Mouse (Mus musculus): Measurements from ENCODE around the gene Tbxa2r. TPM values are rescaled to one million over a fixed set of nuclear protein-coding genes. Genes with fewer than 3 reads are reported as not detected.

The Tbxa2r gene
- total RNA-seq (2014; rRNA removed) (0.37 and 0.81 TPM in 2 replicates), polyA plus RNA-seq (2012; rRNA removed) (3.8 and 4.0 TPM in 2 replicates)

DNA sequence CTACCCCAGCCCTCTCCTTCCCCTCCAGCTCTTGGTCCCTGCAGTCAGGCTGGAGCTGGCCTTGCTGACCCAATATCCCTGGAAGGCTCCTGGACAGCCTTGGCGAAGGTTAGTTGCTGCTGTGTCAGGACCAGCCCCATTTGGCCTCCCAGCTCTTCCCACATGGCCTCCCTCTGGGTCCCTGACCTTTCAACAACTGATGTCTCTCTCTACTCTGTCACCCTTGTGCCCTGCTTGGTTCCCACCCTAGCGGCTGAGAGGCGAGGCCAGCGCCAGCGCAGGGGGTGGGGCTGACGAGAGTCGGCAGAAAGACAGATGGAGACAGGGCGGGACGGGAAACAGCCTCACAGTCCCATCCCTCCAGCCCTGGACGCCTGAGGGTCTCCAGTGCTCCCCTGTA lies at the start of gene Tbxa2r:
Tbxa2r (plus strand) TSS at position 346 of the 400 bp plus-strand sequence.
- Histone ChIP-seq H3K79me2 (ENCODE audit: control insufficient read depth, insufficient read depth, low read length) (no peaks in the 10 kb centered on the region), H3K9ac (ENCODE audit: low read depth, low read length) (peak within 1 kb of the TSS; percentile 52), H3K4me3 (ENCODE audit: insufficient read depth, low read depth, low read length) (peak within 1 kb of the TSS; percentile 40; the same call in 1 of the 2 replicates), H3K4me1 (ENCODE audit: control insufficient read depth, insufficient read depth, low read length) (no peaks in the 10 kb centered on the region; the same call in 1 of the 2 replicates), H3K27ac (replicated peaks; ENCODE audit: insufficient read depth, low read depth, low read length) (peak within 1 kb of the TSS; percentile 61), H3K27me3 (ENCODE audit: control insufficient read depth, insufficient read depth, low read length) (no peaks in the 10 kb centered on the region), H3K36me3 (ENCODE audit: control insufficient read depth, insufficient read depth, low read length) (peaks cover 7% of the 10 kb centered on the region)
- WGBS: 40% methylated on average over 10 of the region's 10 CpGs
- no peak for TF ChIP-seq CTCF (IDR thresholded peaks at IDR 0.05; ENCODE audit: low read depth, low read length)
- 0 out of 2 replicates have a peak, but pooled peaks have one; percentile 23 for TF ChIP-seq POLR2A (IDR thresholded peaks at IDR 0.05; ENCODE audit: extremely low read depth, insufficient read depth, low read length)
- no peak for DNase-seq (ENCODE audit: extremely low read depth, low read depth, low spot score)

GRCm38 (mm10) chr10:81279496-81279895 lies 49.0 kb upstream of the Tbxa2r start:
- Histone ChIP-seq H3K4me1 (ENCODE audit: control insufficient read depth, insufficient read depth, low read length) (no peaks in the 10 kb centered on the region), H3K27ac (replicated peaks; ENCODE audit: insufficient read depth, low read depth, low read length) (no peak overlapping the region), H3K79me2 (ENCODE audit: control insufficient read depth, insufficient read depth, low read length) (no peaks in the 10 kb centered on the region), H3K9ac (ENCODE audit: low read depth, low read length) (no peak overlapping the region), H3K4me3 (ENCODE audit: insufficient read depth, low read depth, low read length) (no peak overlapping the region), H3K27me3 (ENCODE audit: control insufficient read depth, insufficient read depth, low read length) (no peaks in the 10 kb centered on the region), H3K36me3 (ENCODE audit: control insufficient read depth, insufficient read depth, low read length) (peaks cover 2% of the 10 kb centered on the region; the same call in 1 of the 2 replicates)
- 79% methylated on average over 10 of the region's 10 CpGs for WGBS
- TF ChIP-seq CTCF (IDR thresholded peaks at IDR 0.05; ENCODE audit: low read depth, low read length) (no peak), POLR2A (IDR thresholded peaks at IDR 0.05; ENCODE audit: extremely low read depth, insufficient read depth, low read length) (no peak)
- no peak for DNase-seq (ENCODE audit: extremely low read depth, low read depth, low spot score)

GRCm38 (mm10) chr10:81284189-81284588 lies 44.3 kb upstream of the Tbxa2r start:
- DNase-seq (ENCODE audit: extremely low read depth, low read depth, low spot score): no peak
- no peak overlapping the region for H3K4me3 ChIP-seq (ENCODE audit: insufficient read depth, low read depth, low read length)
- peaks cover 2% of the 10 kb centered on the region; the same call in 1 of the 2 replicates for H3K36me3 ChIP-seq (ENCODE audit: control insufficient read depth, insufficient read depth, low read length)
- no peaks in the 10 kb centered on the region for H3K27me3 ChIP-seq (ENCODE audit: control insufficient read depth, insufficient read depth, low read length)
- WGBS: 90% methylated on average over 6 of the region's 6 CpGs
- peaks cover 19% of the 10 kb centered on the region; the same call in 1 of the 2 replicates for H3K79me2 ChIP-seq (ENCODE audit: control insufficient read depth, insufficient read depth, low read length)
- TF ChIP-seq CTCF (IDR thresholded peaks at IDR 0.05; ENCODE audit: low read depth, low read length): no peak
- no peak overlapping the region for H3K27ac ChIP-seq (replicated peaks; ENCODE audit: insufficient read depth, low read depth, low read length)
- H3K9ac ChIP-seq (ENCODE audit: low read depth, low read length): no peak overlapping the region
- peaks cover 11% of the 10 kb centered on the region; the same call in 1 of the 2 replicates for H3K4me1 ChIP-seq (ENCODE audit: control insufficient read depth, insufficient read depth, low read length)

DNA sequence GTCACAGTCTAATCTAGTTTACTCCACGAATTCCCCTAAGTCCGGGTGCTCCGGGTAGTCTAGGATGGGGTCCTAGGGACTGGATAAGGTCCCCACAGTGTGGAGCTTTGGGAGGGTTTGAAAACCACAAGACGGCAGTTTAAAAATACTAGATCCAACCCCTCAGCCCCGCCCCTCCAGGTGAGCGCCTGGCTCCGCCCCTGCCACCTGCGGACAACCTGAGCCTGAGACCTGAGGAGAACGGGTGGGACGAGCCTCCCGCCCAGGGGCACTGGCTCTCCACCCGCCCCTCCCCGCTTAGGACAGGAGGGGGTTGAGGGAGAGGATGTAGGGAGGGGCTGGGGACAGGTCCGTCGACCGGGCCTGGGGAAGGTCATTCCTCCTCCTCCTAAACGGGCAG lies 43.8 kb upstream of the Tbxa2r start:
- TF ChIP-seq POLR2A (IDR thresholded peaks at IDR 0.05; ENCODE audit: extremely low read depth, insufficient read depth, low read length) (no peak), CTCF (IDR thresholded peaks at IDR 0.05; ENCODE audit: low read depth, low read length) (no peak)
- WGBS: 62% methylated on average over 17 of the region's 17 CpGs
- DNase-seq (ENCODE audit: extremely low read depth, low read depth, low spot score): no peak
- no peak overlapping the region for H3K9ac ChIP-seq (ENCODE audit: low read depth, low read length)
- peaks cover 2% of the 10 kb centered on the region; the same call in 1 of the 2 replicates for H3K36me3 ChIP-seq (ENCODE audit: control insufficient read depth, insufficient read depth, low read length)
- no peak overlapping the region for H3K27ac ChIP-seq (replicated peaks; ENCODE audit: insufficient read depth, low read depth, low read length)
- H3K4me3 ChIP-seq (ENCODE audit: insufficient read depth, low read depth, low read length): no peak overlapping the region
- H3K4me1 ChIP-seq (ENCODE audit: control insufficient read depth, insufficient read depth, low read length): peaks cover 13% of the 10 kb centered on the region; the same call in 1 of the 2 replicates
- H3K27me3 ChIP-seq (ENCODE audit: control insufficient read depth, insufficient read depth, low read length): no peaks in the 10 kb centered on the region
- peaks cover 19% of the 10 kb centered on the region; the same call in 1 of the 2 replicates for H3K79me2 ChIP-seq (ENCODE audit: control insufficient read depth, insufficient read depth, low read length)

- 17% methylated on average over 54 of the region's 54 CpGs for WGBS
- Histone ChIP-seq H3K4me3 (ENCODE audit: insufficient read depth, low read depth, low read length) (peak overlapping the region; percentile 42), H3K27me3 (ENCODE audit: control insufficient read depth, insufficient read depth, low read length) (no peaks in the 10 kb centered on the region), H3K79me2 (ENCODE audit: control insufficient read depth, insufficient read depth, low read length) (peaks cover 19% of the 10 kb centered on the region; the same call in 1 of the 2 replicates), H3K27ac (replicated peaks; ENCODE audit: insufficient read depth, low read depth, low read length) (0 out of 2 replicates have a peak overlapping the region, but pooled peaks have one; percentile 5), H3K4me1 (ENCODE audit: control insufficient read depth, insufficient read depth, low read length) (peaks cover 20% of the 10 kb centered on the region; the same call in 1 of the 2 replicates), H3K36me3 (ENCODE audit: control insufficient read depth, insufficient read depth, low read length) (no peaks in the 10 kb centered on the region), H3K9ac (ENCODE audit: low read depth, low read length) (peak overlapping the region; percentile 33; the same call in 1 of the 2 replicates)
- no peak for DNase-seq (ENCODE audit: extremely low read depth, low read depth, low spot score)
- no peak for TF ChIP-seq POLR2A (IDR thresholded peaks at IDR 0.05; ENCODE audit: extremely low read depth, insufficient read depth, low read length)
- no peak for TF ChIP-seq CTCF (IDR thresholded peaks at IDR 0.05; ENCODE audit: low read depth, low read length)
Measured at GRCm38 (mm10) chr10:81285694-81286450, 42.7 kb upstream of the Tbxa2r start.
